In genomic region chr7:3646641-3647040, GRCm38 (mm10) we compare ENCODE assay signal across 8 mouse cellular contexts. TPM values are rescaled to one million over a fixed set of nuclear protein-coding genes. Genes with fewer than 3 reads are reported as not detected.
A peak's percentile ranks its signal among the peaks of the same experiment; 100 is the strongest.
DNase-seq lines count a peak whose midpoint lies in the region; ATAC-seq and TF ChIP-seq lines count a peak whose summit lies in the region.

No protein-coding gene starts in this region.

- WGBS in forebrain, embryonic 16.5 days = 68% methylated on average over 4 of the region's 4 CpGs
- 47% methylated on average over 4 of the region's 4 CpGs for WGBS in liver, embryonic 15.5 days (ENCODE audit: insufficient replicate concordance)

- H3K4me1 ChIP-seq in E14TG2a.4 (replicated peaks; ENCODE audit: low read depth, low read length) = peaks cover 74% of the 10 kb centered on the region
- H3K4me1 ChIP-seq in forebrain, embryonic 16.5 days (replicated peaks; ENCODE audit: control insufficient read depth, insufficient read depth, low read length) = peaks cover 37% of the 10 kb centered on the region
- H3K4me1 ChIP-seq in liver, embryonic 15.5 days (replicated peaks) = peaks cover 40% of the 10 kb centered on the region

- peak; percentile 90 for DNase-seq in heart, adult 11 months
- no peak for DNase-seq in heart, postnatal 4 days
- no peak for DNase-seq in adrenal gland, postnatal 14 days
- DNase-seq in frontal cortex, postnatal 14 days (ENCODE audit: low spot score in 2 of 2) = no peak
- no peak for DNase-seq in kidney, adult 9 months

- H3K27ac ChIP-seq in forebrain, embryonic 16.5 days (ENCODE audit: low read length) = no peak overlapping the region
- H3K27ac ChIP-seq in liver, embryonic 15.5 days (replicated peaks) = peak overlapping the region; percentile 97; the same call in 1 of the 2 replicates

- H3K36me3 ChIP-seq in E14TG2a.4 (ENCODE audit: insufficient read depth, low read length) = peaks cover 65% of the 10 kb centered on the region
- peaks cover 15% of the 10 kb centered on the region for H3K36me3 ChIP-seq in forebrain, embryonic 16.5 days (ENCODE audit: control insufficient read depth, insufficient read depth)
- H3K36me3 ChIP-seq in liver, embryonic 15.5 days (replicated peaks) = peaks cover 36% of the 10 kb centered on the region

- H3K4me2 ChIP-seq in forebrain, embryonic 16.5 days (ENCODE audit: low read length) = peak overlapping the region; percentile 88
- peak overlapping the region; percentile 82 for H3K4me2 ChIP-seq in liver, embryonic 15.5 days

- peak overlapping the region; percentile 80 for H3K9ac ChIP-seq in forebrain, embryonic 16.5 days (replicated peaks; ENCODE audit: low read depth, low read length)
- H3K9ac ChIP-seq in liver, embryonic 15.5 days = peak overlapping the region; percentile 100

- peak overlapping the region; percentile 99 for H3K4me3 ChIP-seq in E14TG2a.4 (replicated peaks; ENCODE audit: low read length)
- peak overlapping the region; percentile 71 for H3K4me3 ChIP-seq in forebrain, embryonic 16.5 days (replicated peaks; ENCODE audit: low read length)
- peak overlapping the region; percentile 100 for H3K4me3 ChIP-seq in liver, embryonic 15.5 days (replicated peaks)

- no peaks in the 10 kb centered on the region for H3K27me3 ChIP-seq in E14TG2a.4 (ENCODE audit: insufficient read depth, low read length)
- no peaks in the 10 kb centered on the region for H3K27me3 ChIP-seq in forebrain, embryonic 16.5 days (replicated peaks; ENCODE audit: control insufficient read depth, insufficient read depth, low read length)
- no peaks in the 10 kb centered on the region for H3K27me3 ChIP-seq in liver, embryonic 15.5 days

- H3K9me3 ChIP-seq in E14TG2a.4 (ENCODE audit: low read length) = no peaks in the 10 kb centered on the region
- H3K9me3 ChIP-seq in forebrain, embryonic 16.5 days (ENCODE audit: control insufficient read depth, low read length) = no peaks in the 10 kb centered on the region
- H3K9me3 ChIP-seq in liver, embryonic 15.5 days (replicated peaks) = no peaks in the 10 kb centered on the region

- TF ChIP-seq CTCF in E14TG2a.4 (conservative IDR thresholded peaks at IDR 0.05; ENCODE audit: low read length) = no peak

- no peak for ATAC-seq in forebrain, embryonic 16.5 days
- ATAC-seq in liver, embryonic 15.5 days (ENCODE audit: insufficient read depth) = no peak

RNA-seq across cellular contexts. Expression of gene Cnot3, which starts 1.6 kb away (rescaled TPM):
- 10 to 100 TPM; 37.9 to 38.3 TPM for total RNA-seq in heart, postnatal 4 days (2021)
- 42.1 and 47.3 TPM in 2 replicates for polyA plus RNA-seq in forebrain, embryonic 16.5 days (2015; fragmentation: Nextera tagmentation; extraction: Ambion mirVana)
- 17.7 and 23.1 TPM in 2 replicates for polyA plus RNA-seq in liver, embryonic 15.5 days (2015; fragmentation: Nextera tagmentation; extraction: Ambion mirVana)
- 63.5 and 63.7 TPM in 2 replicates for total RNA-seq in adrenal gland, postnatal 14 days (2021)

RNA-seq across cellular contexts. Expression of gene Prpf31, which starts 16.9 kb away (rescaled TPM):
- total RNA-seq in heart, postnatal 4 days (2021) = 10 to 100 TPM; 37.5 to 40.3 TPM
- 99.5 and 109 TPM in 2 replicates for polyA plus RNA-seq in forebrain, embryonic 16.5 days (2015; fragmentation: Nextera tagmentation; extraction: Ambion mirVana)
- polyA plus RNA-seq in liver, embryonic 15.5 days (2015; fragmentation: Nextera tagmentation; extraction: Ambion mirVana) = 47.0 and 49.1 TPM in 2 replicates
- 37.9 and 41.9 TPM in 2 replicates for total RNA-seq in adrenal gland, postnatal 14 days (2021)

RNA-seq across cellular contexts. Expression of gene Tfpt, which starts 16.9 kb away (rescaled TPM):
- 10 to 100 TPM; 18.0 to 23.0 TPM for total RNA-seq in heart, postnatal 4 days (2021)
- 30.4 and 31.9 TPM in 2 replicates for polyA plus RNA-seq in forebrain, embryonic 16.5 days (2015; fragmentation: Nextera tagmentation; extraction: Ambion mirVana)
- 10.4 and 12.2 TPM in 2 replicates for polyA plus RNA-seq in liver, embryonic 15.5 days (2015; fragmentation: Nextera tagmentation; extraction: Ambion mirVana)
- 21.6 and 25.6 TPM in 2 replicates for total RNA-seq in adrenal gland, postnatal 14 days (2021)

RNA-seq across cellular contexts. Expression of gene Leng1, which starts 19.0 kb away (rescaled TPM):
- total RNA-seq in heart, postnatal 4 days (2021) = 10 to 100 TPM in 1 of 2 experiments, 1 to 10 TPM in 1; 8.5 to 10.2 TPM
- 15.5 and 16.5 TPM in 2 replicates for polyA plus RNA-seq in forebrain, embryonic 16.5 days (2015; fragmentation: Nextera tagmentation; extraction: Ambion mirVana)
- polyA plus RNA-seq in liver, embryonic 15.5 days (2015; fragmentation: Nextera tagmentation; extraction: Ambion mirVana) = 5.9 and 6.6 TPM in 2 replicates
- total RNA-seq in adrenal gland, postnatal 14 days (2021) = 14.7 and 15.9 TPM in 2 replicates

RNA-seq across cellular contexts. Expression of gene Ndufa3, which starts 29.5 kb away (rescaled TPM):
- 1,000 to 10,000 TPM; 1,232 to 1,303 TPM for total RNA-seq in heart, postnatal 4 days (2021)
- 314 and 357 TPM in 2 replicates for polyA plus RNA-seq in forebrain, embryonic 16.5 days (2015; fragmentation: Nextera tagmentation; extraction: Ambion mirVana)
- 269 and 276 TPM in 2 replicates for polyA plus RNA-seq in liver, embryonic 15.5 days (2015; fragmentation: Nextera tagmentation; extraction: Ambion mirVana)
- 975 and 1,034 TPM in 2 replicates for total RNA-seq in adrenal gland, postnatal 14 days (2021)
